Mouse (Mus musculus) liver, adult 2 months (tissue): ENCODE measurements at regions not wholly inside any gene's neighbourhood (a gene's known extent, or its start where the extent isn't known, plus 50 kb on each side); places are given as distances from the start of the nearest gene placed in this dataset.

Experiments used
- DNase-seq: peaks from one replicate; pipeline ENCODE4 v3.0.0-alpha.2; 2011; ENCODE audit warnings: low read depth, low spot score; ENCODE audit errors: extremely low read depth
- H3K27ac ChIP-seq: fragments of 200-500 bp; replicated peaks from 2 replicates; pipeline ENCODE4 v1.5.1; 2012; ENCODE audit warnings: low read depth, mild to moderate bottlenecking, control low read depth, inconsistent platforms, low read length; ENCODE audit not compliant: insufficient read depth
- H3K27me3 ChIP-seq: fragments of 200-500 bp; 2 replicates; pipeline ENCODE4 v1.6.1; 2012; ENCODE audit warnings: mild to moderate bottlenecking, moderate library complexity, low read length, inconsistent platforms; ENCODE audit not compliant: control insufficient read depth, insufficient read depth
- H3K36me3 ChIP-seq: fragments of 200-500 bp; 2 replicates; pipeline ENCODE4 v1.6.1; 2012; ENCODE audit warnings: low read length, inconsistent platforms; ENCODE audit not compliant: control insufficient read depth, insufficient read depth
- H3K4me1 ChIP-seq: fragments of 200-500 bp; 2 replicates; pipeline ENCODE4 v1.6.1; 2011; ENCODE audit warnings: low read length; ENCODE audit not compliant: control insufficient read depth, insufficient read depth
- H3K4me3 ChIP-seq: fragments of 200-500 bp; 2 replicates; pipeline ENCODE4 v1.5.1; 2011; ENCODE audit warnings: low read depth, mild to moderate bottlenecking, control low read depth, low read length, moderate library complexity; ENCODE audit not compliant: insufficient read depth
- H3K79me2 ChIP-seq: fragments of 200-500 bp; 2 replicates; pipeline ENCODE4 v1.6.1; 2012; ENCODE audit warnings: inconsistent platforms, mild to moderate bottlenecking, low read length, moderate library complexity; ENCODE audit not compliant: control insufficient read depth, insufficient read depth
- H3K9ac ChIP-seq: fragments of 200-500 bp; 2 replicates; pipeline ENCODE4 v1.6.1; 2012; ENCODE audit warnings: low read depth, mild to moderate bottlenecking, control low read depth, inconsistent platforms, low read length
- CTCF ChIP-seq: fragments of 200-500 bp; IDR thresholded peaks from 2 replicates; pipeline ENCODE4 v1.5.1; 2011; ENCODE audit warnings: low read depth, low read length, control low read depth
- POLR2A ChIP-seq: fragments of 200-500 bp; IDR thresholded peaks from 2 replicates; pipeline ENCODE4 v1.6.1; 2011; ENCODE audit warnings: low read length, control low read depth; ENCODE audit not compliant: insufficient read depth; ENCODE audit errors: extremely low read depth
- WGBS: fragments of 180-500 bp; shearing (Covaris S2); methylation state at CpG from one replicate; pipeline ENCODE4 v1.1.7; 2018; 5-methylcytosine and 5-hydroxymethylcytosine counted together

DNA sequence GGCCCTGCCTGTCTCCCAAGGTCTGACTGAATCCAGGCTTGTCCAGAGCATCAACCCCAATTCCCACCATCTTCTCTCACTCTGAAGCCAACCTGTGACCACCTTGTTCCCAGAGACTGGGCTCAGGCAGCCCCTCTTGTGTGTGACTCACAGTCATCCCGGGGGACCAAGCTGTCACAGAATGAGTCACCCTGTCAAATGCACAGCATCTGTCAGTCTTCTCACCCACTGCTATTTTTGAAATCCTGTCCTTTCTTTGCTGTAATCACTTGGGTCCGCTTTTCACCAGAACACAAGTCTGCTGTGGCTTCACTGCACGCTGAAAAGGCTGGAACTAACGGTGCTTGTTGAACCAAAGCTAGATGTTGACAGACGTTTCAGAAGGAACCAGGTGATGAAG, 63.3 kb upstream of the Lrpap1 start:
- TF ChIP-seq CTCF (no peak), POLR2A (no peak)
- H3K4me1 ChIP-seq = no peaks in the 10 kb centered on the region
- H3K36me3 ChIP-seq = no peaks in the 10 kb centered on the region
- H3K27me3 ChIP-seq = no peaks in the 10 kb centered on the region
- DNase-seq = no peak
- H3K9ac ChIP-seq = no peak overlapping the region
- 76% methylated on average over 5 of the region's 5 CpGs for WGBS
- no peak overlapping the region for H3K27ac ChIP-seq
- H3K79me2 ChIP-seq = no peaks in the 10 kb centered on the region
- no peak overlapping the region for H3K4me3 ChIP-seq

- H3K4me3 ChIP-seq = no peak overlapping the region
- H3K27ac ChIP-seq = no peak overlapping the region
- WGBS = 84% methylated on average over 6 of the region's 6 CpGs
- H3K79me2 ChIP-seq = no peaks in the 10 kb centered on the region
- H3K36me3 ChIP-seq = no peaks in the 10 kb centered on the region
- H3K4me1 ChIP-seq = no peaks in the 10 kb centered on the region
- TF ChIP-seq POLR2A (no peak), CTCF (no peak)
- DNase-seq = no peak
- H3K27me3 ChIP-seq = no peaks in the 10 kb centered on the region
- H3K9ac ChIP-seq = no peak overlapping the region
Observed at GRCm38 (mm10) chr5:35168369-35168768, 62.8 kb upstream of the Lrpap1 start.

DNA sequence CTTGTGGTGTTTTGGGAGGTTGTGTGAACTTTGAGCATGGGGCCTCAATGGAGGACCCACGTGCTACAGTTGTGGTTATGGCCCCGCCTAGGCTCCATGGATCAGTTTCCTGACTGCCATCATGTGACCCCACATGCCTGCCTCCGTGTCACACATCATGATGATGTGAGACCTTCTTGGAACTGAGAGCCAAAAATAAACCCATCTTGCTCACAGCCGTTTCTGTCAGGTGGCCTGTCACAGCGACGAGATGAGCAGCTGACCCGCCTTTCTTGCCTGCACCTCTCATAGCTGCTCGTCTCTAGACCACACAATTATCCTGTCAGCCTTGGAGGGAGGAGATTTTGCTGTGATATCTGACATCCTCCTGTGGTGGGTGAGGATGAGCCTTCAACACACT, 60.4 kb upstream of the Lrpap1 start:
- DNase-seq = no peak
- no peak overlapping the region for H3K4me3 ChIP-seq
- TF ChIP-seq POLR2A (no peak), CTCF (no peak)
- no peak overlapping the region for H3K27ac ChIP-seq
- no peaks in the 10 kb centered on the region for H3K27me3 ChIP-seq
- WGBS = 73% methylated on average over 8 of the region's 8 CpGs
- H3K36me3 ChIP-seq = no peaks in the 10 kb centered on the region
- H3K4me1 ChIP-seq = no peaks in the 10 kb centered on the region
- no peaks in the 10 kb centered on the region for H3K79me2 ChIP-seq
- no peak overlapping the region for H3K9ac ChIP-seq

DNA sequence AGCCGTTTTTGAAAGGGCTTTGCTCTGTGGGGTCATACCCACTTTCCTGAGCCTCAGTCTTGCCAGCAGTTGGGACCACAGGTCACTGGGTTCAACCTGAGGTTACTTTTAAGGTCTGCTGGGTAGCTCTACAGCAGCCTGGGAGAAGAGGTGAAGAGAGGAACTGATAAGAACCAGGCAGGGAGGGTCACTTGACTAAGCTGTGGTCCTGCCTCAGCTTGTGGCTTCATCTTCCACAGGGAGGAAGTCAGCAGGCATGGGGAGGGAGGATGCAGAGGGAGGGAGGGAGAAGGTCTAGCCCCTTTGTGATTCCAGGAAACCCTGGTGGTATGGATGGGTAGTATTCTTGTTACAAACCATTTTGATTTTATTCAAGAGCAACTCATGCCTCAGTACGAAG, 59.9 kb upstream of the Lrpap1 start:
- no peak overlapping the region for H3K9ac ChIP-seq
- TF ChIP-seq POLR2A = no peak
- TF ChIP-seq CTCF = no peak
- no peaks in the 10 kb centered on the region for H3K79me2 ChIP-seq
- no peak for DNase-seq
- WGBS = 64% methylated on average over 2 of the region's 2 CpGs
- H3K4me3 ChIP-seq = no peak overlapping the region
- H3K4me1 ChIP-seq = no peaks in the 10 kb centered on the region
- H3K27ac ChIP-seq = no peak overlapping the region
- no peaks in the 10 kb centered on the region for H3K36me3 ChIP-seq
- H3K27me3 ChIP-seq = no peaks in the 10 kb centered on the region

GRCm38 (mm10) chr5:35162607-35163006, 57.0 kb upstream of the Lrpap1 start:
- Histone ChIP-seq H3K27ac (no peak overlapping the region), H3K4me1 (peaks cover 2% of the 10 kb centered on the region; the same call in 1 of the 2 replicates)

DNA sequence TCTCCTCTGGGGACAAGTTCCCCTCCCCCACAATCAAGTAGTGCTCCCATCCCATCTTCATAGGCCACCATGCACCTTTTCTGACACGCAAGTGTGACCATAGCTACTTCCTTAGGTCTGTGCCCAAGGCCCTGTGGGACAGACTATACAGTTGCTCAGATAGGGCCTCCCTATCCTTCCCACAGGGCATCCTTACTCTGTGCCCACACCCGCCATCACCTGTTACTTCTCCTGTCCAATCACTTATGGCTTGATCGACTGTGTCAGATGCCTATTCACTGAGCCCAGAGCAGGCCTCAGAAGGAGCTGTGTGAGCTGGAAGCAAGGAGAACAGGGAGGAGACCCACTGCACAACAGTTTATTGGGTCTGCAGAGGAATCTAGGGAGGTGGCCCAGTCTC, 56.6 kb upstream of the Lrpap1 start:
- Histone ChIP-seq H3K4me1 (peaks cover 2% of the 10 kb centered on the region; the same call in 1 of the 2 replicates), H3K9ac (no peak overlapping the region), H3K36me3 (no peaks in the 10 kb centered on the region), H3K79me2 (no peaks in the 10 kb centered on the region), H3K27ac (no peak overlapping the region), H3K27me3 (no peaks in the 10 kb centered on the region), H3K4me3 (no peak overlapping the region)
- TF ChIP-seq CTCF = no peak
- no peak for TF ChIP-seq POLR2A
- no peak for DNase-seq
- 95% methylated on average over 3 of the region's 3 CpGs for WGBS

More at GRCm38 (mm10) chr5:35162607-35163006, 57.0 kb upstream of the Lrpap1 start:
- TF ChIP-seq CTCF (no peak), POLR2A (no peak)
- WGBS = 92% methylated on average over 4 of the region's 4 CpGs
- no peak for DNase-seq
- Histone ChIP-seq H3K9ac (no peak overlapping the region), H3K4me3 (no peak overlapping the region), H3K36me3 (no peaks in the 10 kb centered on the region), H3K79me2 (no peaks in the 10 kb centered on the region), H3K27me3 (no peaks in the 10 kb centered on the region)
